Mouse (Mus musculus) layer of hippocampus, postnatal 14 days (tissue): Measurements from ENCODE around the gene Arid2. TPM values are rescaled to one million over a fixed set of nuclear protein-coding genes. Genes with fewer than 3 reads are reported as not detected.
A peak's percentile ranks its signal among the peaks of the same experiment; 100 is the strongest.
"Not testable (repeated sequence)": the region's sequence is repeated elsewhere in the genome, so short reads cannot be mapped to it uniquely, and the experiment has no call there.

Experiments
- DNase-seq, 2 experiments: peaks; one replicate each; pipeline ENCODE4 v3.0.0; 2021 to 2022; ENCODE audit warnings: low spot score in 2 of 2, mixed read lengths in 1 of 2
- total RNA-seq, 2 experiments: library from RNA; stranded (reverse); gene quantifications; 2 replicates each; pipeline ENCODE4 v1.2.3; 2021

Gene Arid2
- total RNA-seq, 2 experiments from 2014 or later = 37.5 to 39.8 TPM

GRCm38 (mm10) chr15:96285323-96286014 is 1.8 kb upstream of the Arid2 start:
- DNase-seq = peak; percentile 88 to 90

GRCm38 (mm10) chr15:96286015-96286934 is 1.0 kb upstream of the Arid2 start:
- DNase-seq = peak; percentile 94 to 96

GRCm38 (mm10) chr15:96286935-96287292 is 404 bp upstream of the Arid2 start:
- no peak for DNase-seq

GRCm38 (mm10) chr15:96287976-96288835 is 888 bp downstream of the Arid2 start:
- DNase-seq = peak; percentile 40 to 55

GRCm38 (mm10) chr15:96288836-96289390 is 1.6 kb downstream of the Arid2 start:
- DNase-seq = no peak

- no peak for DNase-seq
These were observed 2.7 kb downstream of the Arid2 start for GRCm38 (mm10) chr15:96290001-96290400.

GRCm38 (mm10) chr15:96293444-96293843 is 6.1 kb downstream of the Arid2 start:
- DNase-seq = no peak

- no peak for DNase-seq
These were observed 9.8 kb downstream of the Arid2 start for GRCm38 (mm10) chr15:96297078-96297590.

- no peak for DNase-seq
These were observed 10.4 kb downstream of the Arid2 start for GRCm38 (mm10) chr15:96297623-96298188.

GRCm38 (mm10) chr15:96309310-96309709 is 22.0 kb downstream of the Arid2 start:
- DNase-seq = no peak

GRCm38 (mm10) chr15:96312902-96313301 is 25.6 kb downstream of the Arid2 start:
- no peak for DNase-seq

- DNase-seq = no peak
These were observed 28.3 kb downstream of the Arid2 start for GRCm38 (mm10) chr15:96315664-96316063.

GRCm38 (mm10) chr15:96319335-96319734 is 32.0 kb downstream of the Arid2 start:
- no peak for DNase-seq

- no peak for DNase-seq
These were observed 38.5 kb downstream of the Arid2 start for GRCm38 (mm10) chr15:96325726-96326328.

GRCm38 (mm10) chr15:96328722-96329121 is 41.4 kb downstream of the Arid2 start:
- not testable (repeated sequence) for DNase-seq

GRCm38 (mm10) chr15:96330536-96330935 is 43.2 kb downstream of the Arid2 start:
- no peak for DNase-seq

GRCm38 (mm10) chr15:96332468-96333213 is 45.3 kb downstream of the Arid2 start:
- no peak for DNase-seq

- no peak for DNase-seq
These were observed 46.0 kb downstream of the Arid2 start for GRCm38 (mm10) chr15:96333350-96333749.

GRCm38 (mm10) chr15:96340924-96341323 is 53.6 kb downstream of the Arid2 start:
- DNase-seq = no peak
